Mouse (Mus musculus): ENCODE measurements around the gene Mipep. TPM values are rescaled to one million over a fixed set of nuclear protein-coding genes. Genes with fewer than 3 reads are reported as not detected.

The Mipep gene
- polyA plus RNA-seq (2017; shearing (Covaris generic)), result 1 to 10 TPM; 1.7 to 2.1 (median 1.9) TPM

GRCm38 (mm10) chr14:60784427-60785315, at the start of gene Mipep:
TSS of gene Mipep (plus strand) at chr14:60784573.
- peak; percentile 93 for ATAC-seq

DNA sequence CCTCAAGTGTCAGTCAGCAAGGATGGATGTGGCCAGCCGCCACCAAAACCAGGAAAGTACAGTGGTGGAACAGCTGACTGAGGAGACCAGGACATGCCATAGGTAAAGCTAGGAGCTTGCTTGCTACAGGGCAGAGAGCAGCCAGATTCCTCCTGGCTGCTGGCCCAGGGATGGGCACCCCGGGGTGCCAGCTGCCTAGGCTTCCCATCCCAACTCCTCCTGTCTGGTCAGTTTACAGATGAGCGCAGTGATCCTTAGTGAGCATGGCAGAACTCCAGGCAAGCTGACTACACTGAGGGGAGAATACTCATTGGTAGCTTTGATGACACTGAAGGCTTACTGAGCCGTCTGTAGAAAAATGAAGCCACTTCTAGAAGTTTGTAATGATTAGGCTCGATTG, 49.2 kb upstream of the Mipep start:
- no peak for ATAC-seq

DNA sequence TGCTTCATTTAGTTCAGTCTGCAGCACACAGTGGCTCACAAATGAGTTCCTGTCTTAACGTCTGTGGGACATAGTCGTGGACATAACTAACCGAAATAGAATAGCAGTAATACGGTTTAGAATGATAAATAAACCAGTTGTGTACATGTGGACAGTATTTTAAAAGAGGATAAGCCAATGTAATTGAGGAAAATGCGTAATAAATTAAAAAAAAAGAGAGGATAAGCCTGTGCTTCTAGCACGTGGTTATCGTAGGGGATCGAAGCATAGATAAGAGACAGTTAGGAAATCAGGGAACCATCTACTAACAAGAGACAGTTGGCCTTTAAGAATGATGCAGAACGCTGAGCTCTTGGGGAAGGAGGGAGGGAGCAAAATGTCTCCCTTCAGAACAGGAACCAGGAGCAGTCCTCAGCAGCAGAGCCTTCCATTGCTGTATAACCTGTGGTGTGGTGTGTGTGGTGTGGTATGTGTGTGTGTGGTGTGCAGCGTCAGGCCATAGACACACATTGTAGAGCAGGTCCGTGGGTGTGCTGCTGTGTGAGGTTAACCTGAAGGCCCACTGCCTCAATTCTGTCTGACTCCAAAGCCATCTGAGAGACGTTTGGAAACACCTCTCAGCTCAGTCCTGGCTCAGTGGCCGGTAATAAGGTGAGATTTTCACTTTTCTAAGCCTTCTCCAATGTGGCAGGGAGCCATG, 48.4 kb upstream of the Mipep start:
- ATAC-seq, result no peak

DNA sequence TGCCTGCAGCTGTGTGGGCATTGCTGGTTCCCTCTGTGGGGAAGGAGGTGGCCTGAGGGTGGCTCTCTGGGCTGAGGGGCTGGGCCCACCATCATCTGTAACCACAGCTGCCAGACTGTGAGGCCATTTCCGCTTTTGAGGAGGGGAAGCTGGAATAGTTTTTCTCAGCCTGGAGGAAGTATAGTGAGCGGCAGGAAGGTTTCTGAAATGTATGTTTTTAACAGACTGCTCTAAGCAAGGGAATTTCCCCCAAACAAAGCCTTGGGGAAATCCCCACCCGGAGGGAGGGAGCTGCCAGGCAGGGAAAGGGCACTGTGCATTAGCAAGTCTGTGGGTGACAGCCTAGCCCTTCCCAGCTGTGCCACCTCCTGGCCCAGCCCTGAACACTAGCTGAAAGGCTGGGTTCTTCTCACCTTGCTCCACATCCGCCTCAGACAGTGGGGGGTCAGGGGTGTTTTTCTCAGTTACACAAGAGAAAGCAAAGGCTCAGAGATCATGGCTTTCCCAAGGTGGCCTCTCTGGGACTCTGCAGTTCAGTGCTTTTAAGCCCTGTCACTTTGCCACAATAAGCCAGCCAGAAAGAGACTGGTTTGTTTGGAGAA, 47.7 kb upstream of the Mipep start:
- ATAC-seq, result peak; percentile 67

GRCm38 (mm10) chr14:60737202-60737611, 47.2 kb upstream of the Mipep start:
- no peak for ATAC-seq

DNA sequence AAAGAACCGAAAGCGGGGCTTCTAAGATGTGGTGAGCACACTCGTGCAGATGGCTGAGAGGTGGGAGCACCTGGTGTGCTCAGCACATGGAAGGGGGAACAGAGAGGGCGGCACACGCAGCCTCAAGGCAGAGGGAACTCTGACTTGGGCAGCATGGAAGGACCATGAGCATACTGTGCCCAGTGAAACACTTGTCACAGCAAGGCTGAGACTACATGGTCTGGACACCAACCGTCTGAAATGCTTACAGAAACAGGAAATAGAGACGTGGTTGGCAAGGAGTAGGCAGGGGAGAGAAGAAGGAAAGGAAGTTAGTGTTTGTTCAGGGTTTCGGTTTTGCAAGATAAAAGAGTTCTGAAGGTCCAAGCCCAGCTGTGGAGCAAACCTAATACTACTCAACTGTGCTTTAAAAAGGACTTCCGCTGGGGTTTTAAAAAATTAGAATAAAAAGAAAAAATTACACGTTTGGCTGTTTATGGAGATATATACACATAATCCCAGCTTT, 45.9 kb upstream of the Mipep start:
- ATAC-seq, result peak; percentile 59

- ATAC-seq, result no peak
These were observed 45.2 kb upstream of the Mipep start for GRCm38 (mm10) chr14:60739155-60739554.

DNA sequence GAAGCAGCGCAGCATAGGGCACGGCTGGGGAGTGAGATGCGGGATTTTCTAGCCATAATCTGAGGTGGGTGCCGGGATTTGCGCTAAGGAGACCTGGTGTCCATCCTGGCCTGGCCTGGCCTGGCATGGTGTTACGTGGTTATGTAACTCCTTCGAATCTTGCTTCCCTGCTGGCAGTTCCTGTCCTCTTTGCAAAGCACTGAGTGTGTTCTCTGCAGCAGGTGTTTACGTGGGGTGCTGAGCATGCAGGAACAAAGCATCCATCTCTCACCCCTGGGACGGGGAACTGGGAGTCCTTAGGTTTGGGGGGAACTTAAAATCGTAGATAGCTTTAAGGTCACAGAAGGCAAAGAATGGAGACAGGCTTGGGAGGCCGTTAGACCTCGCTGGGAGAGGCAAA, 44.8 kb upstream of the Mipep start:
- ATAC-seq, result no peak

GRCm38 (mm10) chr14:60740507-60740906, 43.9 kb upstream of the Mipep start:
- no peak for ATAC-seq

DNA sequence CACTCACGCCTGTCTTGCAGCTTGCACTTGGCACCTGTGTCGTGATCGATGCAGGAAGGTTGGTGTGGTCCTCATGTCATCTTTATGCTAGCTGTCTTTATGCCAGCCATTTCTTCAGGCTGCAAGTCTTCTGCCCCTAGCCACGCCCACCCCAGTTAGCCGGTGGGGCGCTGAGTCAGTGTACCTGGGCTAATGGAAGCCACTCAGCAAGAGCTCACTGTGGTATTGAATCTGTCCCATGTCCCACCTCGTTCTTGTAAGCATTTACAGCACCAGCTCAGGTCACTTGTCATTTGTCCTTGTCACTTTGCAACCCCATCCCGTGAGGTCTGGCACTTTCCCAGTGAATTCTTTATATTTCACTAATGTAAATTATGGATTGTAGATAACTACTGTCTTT, 43.3 kb upstream of the Mipep start:
- ATAC-seq, result no peak

DNA sequence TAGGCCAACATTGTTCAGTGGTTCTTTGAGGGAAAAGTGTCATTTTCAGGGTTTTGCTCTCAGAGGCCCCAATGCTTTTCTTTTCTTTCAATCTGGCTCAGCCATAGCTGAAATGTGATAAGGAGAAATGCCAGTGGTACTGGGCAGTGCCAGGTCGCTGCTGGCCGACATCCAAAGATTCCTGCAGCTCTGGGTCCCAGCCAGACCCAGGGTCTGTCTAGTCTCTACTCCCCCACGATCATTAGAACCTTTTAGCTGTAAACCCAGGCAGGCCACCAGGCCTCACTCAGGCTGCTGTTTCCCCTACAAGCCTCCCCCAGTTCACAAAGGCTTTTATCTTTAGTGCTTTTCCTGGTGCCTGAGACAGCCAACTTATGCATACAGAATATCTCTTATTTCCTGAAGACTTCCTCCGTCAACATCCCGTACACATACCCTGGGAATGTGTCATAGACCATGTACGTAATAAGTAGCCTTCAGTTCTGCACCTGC, 42.8 kb upstream of the Mipep start:
- no peak for ATAC-seq

GRCm38 (mm10) chr14:60743681-60744080, 40.7 kb upstream of the Mipep start:
- no peak for ATAC-seq

- ATAC-seq, result no peak
These were observed 39.2 kb upstream of the Mipep start for GRCm38 (mm10) chr14:60745201-60745600.

- ATAC-seq, result no peak
These were observed 38.2 kb upstream of the Mipep start for GRCm38 (mm10) chr14:60746141-60746540.

- ATAC-seq, result no peak
These were observed 37.1 kb upstream of the Mipep start for GRCm38 (mm10) chr14:60747154-60747870.

DNA sequence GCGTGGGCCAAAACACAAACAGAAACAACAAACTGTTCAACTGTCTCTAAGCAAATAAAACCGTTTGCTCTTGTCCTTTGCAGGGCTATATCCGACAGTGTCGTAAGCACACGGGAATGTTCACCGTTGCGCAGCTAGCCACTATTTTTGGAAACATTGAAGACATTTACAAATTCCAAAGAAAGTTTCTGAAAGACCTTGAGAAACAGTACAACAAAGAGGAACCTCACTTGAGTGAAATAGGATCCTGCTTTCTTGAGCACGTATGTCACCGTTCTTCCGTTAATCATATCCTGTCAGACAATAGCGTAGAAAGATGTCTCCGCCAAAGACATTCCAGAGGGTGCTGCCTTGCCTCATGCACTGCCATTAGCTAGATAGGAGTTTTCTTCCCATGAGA, 34.5 kb upstream of the Mipep start:
- ATAC-seq, result no peak

GRCm38 (mm10) chr14:60751581-60751980, 32.8 kb upstream of the Mipep start:
- ATAC-seq, result no peak

GRCm38 (mm10) chr14:60752892-60753800, 31.2 kb upstream of the Mipep start:
- ATAC-seq, result no peak

DNA sequence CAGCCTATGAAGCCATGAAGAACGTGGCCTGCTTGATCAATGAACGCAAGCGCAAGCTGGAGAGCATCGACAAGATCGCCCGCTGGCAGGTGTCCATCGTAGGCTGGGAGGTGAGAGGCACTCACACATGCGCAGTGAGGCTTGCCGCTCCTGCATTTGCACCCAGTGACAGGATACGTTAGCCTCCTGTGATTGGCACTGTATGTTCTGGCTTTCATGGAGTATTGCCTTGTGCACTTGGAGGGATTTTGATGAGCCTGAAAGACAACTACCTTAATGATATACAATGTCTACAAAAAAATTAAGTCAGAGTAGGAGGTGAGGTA, 30.6 kb upstream of the Mipep start:
- ATAC-seq, result no peak

- ATAC-seq, result no peak
These were observed 29.7 kb upstream of the Mipep start for GRCm38 (mm10) chr14:60754656-60755055.

DNA sequence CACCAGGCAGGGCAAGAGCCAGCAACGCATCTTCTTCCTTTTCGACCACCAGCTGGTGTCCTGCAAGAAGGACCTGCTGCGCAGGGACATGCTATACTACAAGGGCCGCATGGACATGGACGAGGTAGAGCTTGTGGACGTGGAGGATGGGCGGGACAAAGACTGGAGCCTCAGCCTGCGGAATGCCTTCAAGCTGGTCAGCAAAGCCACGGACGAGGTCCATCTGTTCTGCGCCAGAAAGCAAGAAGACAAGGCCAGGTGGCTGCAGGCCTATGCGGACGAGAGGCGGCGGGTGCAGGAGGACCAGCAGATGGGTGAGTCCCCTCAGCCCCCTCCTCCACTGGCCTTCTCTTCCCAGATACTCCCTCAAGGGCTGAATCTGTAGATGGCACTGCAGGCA, 28.1 kb upstream of the Mipep start:
- ATAC-seq, result no peak

DNA sequence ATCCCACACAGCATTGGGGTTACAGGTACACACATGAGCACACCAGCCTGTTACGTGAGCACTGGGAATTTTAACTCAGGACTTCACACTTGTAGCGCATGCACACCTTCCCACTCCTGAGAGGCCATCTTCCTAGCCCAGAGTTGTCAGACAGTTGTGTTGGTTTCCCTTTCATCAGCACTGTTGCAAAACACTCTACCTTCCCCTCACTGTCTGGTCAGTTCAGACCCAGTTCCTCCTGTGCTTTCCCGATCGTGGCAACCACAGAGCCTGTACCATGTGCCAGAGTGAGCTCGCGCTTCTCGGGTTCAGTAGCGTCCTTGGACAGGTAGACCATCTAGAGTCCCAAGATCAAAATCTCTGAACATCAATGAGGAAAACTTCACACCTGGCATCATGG, 27.1 kb upstream of the Mipep start:
- ATAC-seq, result no peak

Data from inflammation-experienced regulatory T-cells, adult 6 months (primary cell).